Mouse (Mus musculus): Measurements from ENCODE around the gene Comt.

DNA sequence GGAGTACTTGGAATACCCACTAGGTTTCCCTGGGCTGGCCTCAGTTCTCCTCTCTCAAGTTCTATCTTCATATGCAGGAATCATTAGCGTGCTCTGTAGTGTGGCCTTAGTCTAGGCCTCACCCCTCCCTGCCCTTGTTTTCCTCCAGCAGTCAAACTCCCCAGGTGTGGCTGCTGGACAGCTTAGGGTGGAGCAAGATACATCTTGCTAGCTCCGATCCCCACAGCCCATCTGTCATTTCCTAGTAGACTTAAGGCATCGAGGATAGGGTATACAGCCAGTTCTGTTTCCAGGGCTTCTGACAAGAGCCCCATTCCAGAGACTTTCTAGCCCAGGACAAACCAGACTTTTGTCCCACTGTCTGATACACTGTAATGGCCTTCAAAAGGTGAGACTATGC, 34.9 kb downstream of the Comt start:
- TF ChIP-seq POLR2A (IDR thresholded peaks at IDR 0.05; ENCODE audit: low read depth, low read length) (no peak), CTCF (IDR thresholded peaks at IDR 0.05; ENCODE audit: borderline replicate concordance, insufficient read depth, low read length) (no peak)
